Mouse (Mus musculus) urinary bladder, postnatal 36 days (tissue): Measurements from ENCODE around the gene Shisa9.

Experiments
- DNase-seq, 2 experiments: peaks; one replicate each; pipeline ENCODE4 v3.0.0; 2022; ENCODE audit warnings: low spot score in 2 of 2, mixed read lengths in 1 of 2

Shisa9 gene

GRCm38 (mm10) chr16:12307318-12307965 lies 323.5 kb downstream of the Shisa9 start:
- no peak for DNase-seq

GRCm38 (mm10) chr16:12309826-12310225 lies 325.9 kb downstream of the Shisa9 start:
- DNase-seq: no peak

- no peak for DNase-seq
These were observed 331.7 kb downstream of the Shisa9 start for GRCm38 (mm10) chr16:12315627-12316026.
